Mouse (Mus musculus) adrenal gland, adult 8-10 months (tissue): ENCODE data around the gene Fjx1. TPM values are rescaled to one million over a fixed set of nuclear protein-coding genes. Genes with fewer than 3 reads are reported as not detected.

Experiments used
- DNase-seq: peaks from one replicate; pipeline ENCODE4 v3.0.0; 2022
- total RNA-seq, 4 experiments: library from RNA; stranded (reverse); gene quantifications; 2 replicates each; pipeline ENCODE4 v1.2.4; 2022

The Fjx1 gene
- total RNA-seq, 4 experiments from 2014 or later, result 0.40 to 0.65 (median 0.55) TPM

GRCm38 (mm10) chr2:102416149-102416743 is 36.1 kb downstream of the Fjx1 start:
- DNase-seq, result no peak

GRCm38 (mm10) chr2:102412738-102413137 is 39.6 kb downstream of the Fjx1 start:
- DNase-seq, result no peak

- no peak for DNase-seq
These were observed 41.7 kb downstream of the Fjx1 start for GRCm38 (mm10) chr2:102410615-102411014.

GRCm38 (mm10) chr2:102409741-102410140 is 42.6 kb downstream of the Fjx1 start:
- DNase-seq, result no peak

GRCm38 (mm10) chr2:102407363-102408184 is 44.7 kb downstream of the Fjx1 start, which contains the start of gene Trim44:
Gene Trim44, minus strand, starts transcription at chr2:102407828.
- no peak for DNase-seq

- no peak for DNase-seq
These were observed 45.7 kb downstream of the Fjx1 start for GRCm38 (mm10) chr2:102406324-102407304.

GRCm38 (mm10) chr2:102403982-102404381 is 48.3 kb downstream of the Fjx1 start:
- DNase-seq, result no peak

GRCm38 (mm10) chr2:102403306-102403705 is 49.0 kb downstream of the Fjx1 start:
- DNase-seq, result no peak

- DNase-seq, result no peak
These were observed 51.0 kb downstream of the Fjx1 start for GRCm38 (mm10) chr2:102401352-102401692.

GRCm38 (mm10) chr2:102400605-102401351 is 51.5 kb downstream of the Fjx1 start:
- DNase-seq, result peak; percentile 86

GRCm38 (mm10) chr2:102399864-102400604 is 52.3 kb downstream of the Fjx1 start:
- no peak for DNase-seq

Other genes with a start within 250 kb of the Fjx1 start
- 10 to 100 TPM; 71.9 to 85.6 (median 76.8) TPM for gene Trim44, start 44.7 kb downstream of the Fjx1 start, total RNA-seq
- 1 to 10 TPM; 1.3 to 3.3 (median 2.1) TPM for gene Pamr1, start 97.5 kb upstream of the Fjx1 start, total RNA-seq
- 1 to 10 TPM in 3 of 4 experiments, under 1 TPM in 1; 0.90 to 2.2 (median 1.2) TPM for gene Slc1a2, start 206.2 kb upstream of the Fjx1 start, total RNA-seq